Mouse (Mus musculus) erythroblast, embryonic 14.5 days (primary cell): Measurements from ENCODE around the gene Aars2. TPM values are rescaled to one million over a fixed set of nuclear protein-coding genes. Genes with fewer than 3 reads are reported as not detected.
A peak's percentile ranks its signal among the peaks of the same experiment; 100 is the strongest.

Source experiments
- H3K27me3 ChIP-seq: 2 replicates; pipeline ENCODE4 v1.6.1; 2012; ENCODE audit warnings: inconsistent platforms; ENCODE audit not compliant: control insufficient read depth
- H3K36me3 ChIP-seq: 2 replicates; pipeline ENCODE4 v1.6.1; 2012; ENCODE audit warnings: mild to moderate bottlenecking, inconsistent platforms; ENCODE audit not compliant: control insufficient read depth
- H3K4me1 ChIP-seq: 2 replicates; pipeline ENCODE4 v1.6.1; 2012; ENCODE audit warnings: inconsistent platforms; ENCODE audit not compliant: control insufficient read depth
- H3K4me3 ChIP-seq: replicated peaks from 2 replicates; pipeline ENCODE3; 2012; ENCODE audit warnings: moderate library complexity, mild to moderate bottlenecking, inconsistent platforms
- H3K9me3 ChIP-seq: 2 replicates; pipeline ENCODE4 v1.6.1; 2012; ENCODE audit warnings: low read length, inconsistent platforms, mixed read lengths; ENCODE audit not compliant: control insufficient read depth
- GATA1 ChIP-seq: IDR thresholded peaks from 2 replicates; pipeline ENCODE4 v1.6.1; 2012; ENCODE audit warnings: low read length, inconsistent platforms, mixed read lengths
- TAL1 ChIP-seq: IDR thresholded peaks from 3 replicates; pipeline ENCODE4 v1.6.1; 2012; ENCODE audit warnings: low read length, inconsistent platforms, mixed read lengths
- polyA plus RNA-seq: library from polyadenylated mRNA; stranded (reverse); fragments of >175 nt; gene quantifications from 2 replicates; pipeline ENCODE4 v1.2.3, GENCODE M21; 2012

The Aars2 gene
- polyA plus RNA-seq, 1 experiment = 1.7 TPM

DNA sequence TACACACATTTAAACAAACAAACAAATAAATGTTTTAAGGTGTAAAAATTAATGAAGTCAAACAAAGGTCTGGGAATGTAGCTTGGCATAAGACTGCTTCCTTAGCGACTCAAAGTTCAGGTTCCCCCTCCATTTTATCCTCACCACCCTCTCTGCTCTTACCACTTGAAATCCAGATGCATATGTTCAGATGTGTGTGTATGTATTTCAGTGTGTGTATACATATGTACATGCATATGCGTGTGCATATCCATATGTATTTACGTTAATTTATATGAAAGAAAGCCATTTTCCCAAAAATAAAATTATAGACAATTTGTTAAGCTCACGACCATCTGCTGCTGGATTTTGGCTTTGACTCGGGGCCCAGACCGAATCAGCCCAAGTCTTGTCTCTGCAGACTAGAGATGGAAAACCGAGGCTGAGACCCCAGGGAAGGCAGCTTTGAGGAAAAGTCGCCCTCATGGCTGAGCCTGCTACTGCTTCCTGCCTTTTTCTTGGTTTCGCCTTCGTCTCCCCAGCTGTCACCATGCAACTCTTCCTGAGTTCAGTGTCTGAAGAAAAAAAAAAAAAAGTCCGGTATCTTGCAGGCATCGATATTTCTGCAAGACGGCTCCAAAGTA, 16.0 kb upstream of the Aars2 start:
- TF ChIP-seq GATA1 (no peak), TAL1 (no peak)
- H3K9me3 ChIP-seq = no peaks in the 10 kb centered on the region
- H3K27me3 ChIP-seq = peaks cover 9% of the 10 kb centered on the region

DNA sequence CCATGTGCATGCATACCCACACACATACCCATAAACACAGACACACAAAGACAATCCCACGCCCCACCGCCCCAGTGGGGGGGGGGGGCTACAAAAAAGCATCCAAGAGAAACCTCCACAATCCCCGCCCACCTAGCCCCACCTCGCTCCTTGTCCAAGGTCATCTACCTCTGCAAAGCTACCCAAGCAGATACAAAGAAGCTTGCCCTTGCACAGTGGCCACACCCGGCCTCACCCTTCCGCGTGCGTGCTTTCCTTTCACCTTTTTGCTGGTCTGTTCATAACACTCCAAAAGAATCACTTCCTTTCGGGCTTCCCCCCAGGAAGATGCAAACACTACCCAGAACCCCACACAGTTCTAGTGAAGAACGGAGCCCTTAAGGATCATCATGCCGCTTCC, 11.2 kb upstream of the Aars2 start:
- Histone ChIP-seq H3K36me3 (no peaks in the 10 kb centered on the region), H3K4me1 (no peaks in the 10 kb centered on the region), H3K27me3 (peaks cover 9% of the 10 kb centered on the region), H3K9me3 (no peaks in the 10 kb centered on the region), H3K4me3 (no peak overlapping the region)
- TF ChIP-seq GATA1 (no peak), TAL1 (no peak)

More for the DNA sequence above, 16.0 kb upstream of the Aars2 start:
- no peaks in the 10 kb centered on the region for H3K36me3 ChIP-seq
- no peak overlapping the region for H3K4me3 ChIP-seq
- no peaks in the 10 kb centered on the region for H3K4me1 ChIP-seq

DNA sequence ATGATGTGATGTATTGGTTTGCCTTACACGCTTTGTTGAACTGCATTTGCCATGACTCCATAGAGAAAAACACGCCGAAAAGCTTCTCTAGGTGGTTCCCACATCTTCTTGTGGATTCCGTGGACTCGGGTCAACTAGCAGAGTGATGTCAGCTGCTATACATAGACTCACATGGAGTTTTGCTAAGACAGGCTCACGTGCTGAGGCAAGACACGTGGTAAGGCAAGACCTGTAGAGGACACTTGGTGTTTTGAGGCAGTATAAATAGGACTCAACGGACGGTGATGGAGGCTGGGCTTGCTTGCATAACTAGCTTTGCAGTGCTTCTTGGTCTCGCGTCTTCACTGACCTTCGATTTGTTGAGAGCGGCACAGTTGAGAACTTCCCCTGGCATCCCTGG, 8.2 kb upstream of the Aars2 start:
- Histone ChIP-seq H3K27me3 (peaks cover 5% of the 10 kb centered on the region), H3K4me1 (no peaks in the 10 kb centered on the region; the same call in 1 of the 2 replicates), H3K9me3 (no peaks in the 10 kb centered on the region), H3K4me3 (no peak overlapping the region), H3K36me3 (no peaks in the 10 kb centered on the region)
- TF ChIP-seq TAL1 = no peak
- TF ChIP-seq GATA1 = no peak

DNA sequence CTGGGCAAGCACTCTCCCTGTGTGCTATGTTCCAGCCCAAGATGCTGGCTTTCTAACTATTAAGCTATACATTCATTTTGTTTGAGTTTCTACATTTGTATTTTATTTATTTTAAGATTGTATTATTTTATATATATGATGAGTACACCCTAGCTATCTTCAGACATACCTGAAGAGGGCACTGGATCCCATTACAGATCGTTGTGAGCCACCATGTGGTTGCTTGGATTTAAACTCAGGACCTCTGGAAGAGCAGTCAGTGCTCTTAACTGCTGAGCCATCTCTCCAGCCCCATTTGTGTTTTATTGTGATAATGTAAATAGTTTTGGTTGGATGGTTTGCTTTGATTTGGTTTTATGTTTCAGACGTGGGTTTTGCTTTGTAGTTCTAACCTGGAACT, 7.1 kb upstream of the Aars2 start:
- TF ChIP-seq TAL1 (no peak), GATA1 (no peak)
- no peak overlapping the region for H3K4me3 ChIP-seq
- no peaks in the 10 kb centered on the region for H3K27me3 ChIP-seq
- H3K36me3 ChIP-seq = no peaks in the 10 kb centered on the region
- H3K9me3 ChIP-seq = no peaks in the 10 kb centered on the region
- H3K4me1 ChIP-seq = peaks cover 4% of the 10 kb centered on the region

DNA sequence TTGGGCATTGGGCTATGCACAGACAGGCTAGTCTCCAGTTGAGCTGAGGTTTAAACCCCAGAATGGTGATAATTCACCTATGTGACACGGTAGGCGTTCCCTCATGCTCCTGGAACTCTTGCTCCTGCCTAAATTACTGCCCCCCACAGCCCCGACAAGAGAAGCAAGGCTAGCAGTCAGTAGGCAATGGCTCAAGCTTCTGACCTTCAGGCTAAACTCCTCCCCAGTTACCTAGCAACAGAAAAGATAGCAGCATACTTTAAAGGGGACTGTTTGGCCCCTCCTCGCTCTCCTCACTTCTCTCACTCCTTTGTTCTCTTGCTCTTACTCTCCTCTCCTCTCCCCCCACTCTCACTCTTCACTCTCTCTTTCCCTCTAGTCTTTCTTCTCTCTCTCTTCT, 5.7 kb upstream of the Aars2 start:
- Histone ChIP-seq H3K9me3 (no peaks in the 10 kb centered on the region), H3K36me3 (no peaks in the 10 kb centered on the region), H3K4me3 (no peak overlapping the region), H3K4me1 (peaks cover 4% of the 10 kb centered on the region), H3K27me3 (no peaks in the 10 kb centered on the region)
- TF ChIP-seq TAL1 = no peak
- TF ChIP-seq GATA1 = no peak

DNA sequence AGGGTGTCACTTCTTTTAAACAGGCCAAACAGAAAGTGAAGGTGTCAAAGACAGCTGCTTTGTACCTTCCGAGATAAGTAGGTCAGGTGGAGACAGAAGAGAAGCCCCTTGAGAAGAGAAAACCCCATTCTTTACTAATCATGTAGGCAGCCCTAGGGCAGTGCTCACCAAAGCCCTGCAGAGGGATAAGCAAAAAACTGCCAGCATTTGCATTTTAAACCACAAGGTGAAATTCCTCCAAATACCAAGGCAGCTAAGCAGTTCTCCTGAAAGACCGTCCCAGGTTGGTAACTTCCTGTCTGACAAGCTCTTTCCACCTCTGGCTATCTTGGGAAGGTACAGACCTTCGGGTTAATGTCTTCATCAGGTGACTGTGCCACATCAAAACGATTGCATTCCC, 4.3 kb upstream of the Aars2 start:
- Histone ChIP-seq H3K4me1 (peaks cover 16% of the 10 kb centered on the region), H3K36me3 (no peaks in the 10 kb centered on the region), H3K4me3 (no peak overlapping the region), H3K9me3 (no peaks in the 10 kb centered on the region), H3K27me3 (no peaks in the 10 kb centered on the region)
- TF ChIP-seq GATA1 (no peak), TAL1 (no peak)

DNA sequence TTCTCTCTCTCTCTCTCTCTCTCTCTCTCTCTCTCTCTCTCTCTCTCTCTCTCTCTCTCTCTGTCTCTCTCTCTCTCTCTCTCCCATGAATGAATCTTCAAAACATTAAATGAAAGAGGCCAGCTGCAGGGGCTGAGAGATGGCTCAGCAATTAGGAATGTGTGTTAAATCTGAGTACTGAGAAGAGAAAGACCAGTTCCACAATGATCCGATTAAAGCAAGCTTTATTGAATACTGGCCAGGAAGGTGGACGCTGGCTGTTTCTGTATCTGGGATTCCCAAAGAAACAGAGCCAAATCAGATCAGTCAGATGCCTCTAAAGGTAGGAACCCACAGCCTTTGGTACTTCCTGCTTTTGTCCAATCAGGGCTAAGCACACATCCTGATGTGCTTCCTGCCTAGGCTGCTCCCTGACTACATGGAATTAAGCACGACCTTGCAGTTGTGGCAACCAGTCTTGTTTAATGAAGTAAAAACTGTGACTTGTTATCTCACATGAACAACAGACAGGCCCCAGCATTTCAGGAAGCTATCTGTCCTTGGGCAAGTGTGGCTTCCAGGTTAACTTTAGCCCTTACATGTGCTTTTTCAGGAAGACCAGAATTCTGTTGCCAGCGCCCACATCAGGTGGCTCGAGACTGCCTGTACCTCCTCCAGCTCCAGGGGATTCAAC, 3.2 kb upstream of the Aars2 start:
- Histone ChIP-seq H3K4me3 (no peak overlapping the region), H3K4me1 (peaks cover 22% of the 10 kb centered on the region), H3K36me3 (peaks cover under 1% of the 10 kb centered on the region), H3K9me3 (no peaks in the 10 kb centered on the region), H3K27me3 (no peaks in the 10 kb centered on the region)
- no peak for TF ChIP-seq GATA1
- TF ChIP-seq TAL1 = no peak

DNA sequence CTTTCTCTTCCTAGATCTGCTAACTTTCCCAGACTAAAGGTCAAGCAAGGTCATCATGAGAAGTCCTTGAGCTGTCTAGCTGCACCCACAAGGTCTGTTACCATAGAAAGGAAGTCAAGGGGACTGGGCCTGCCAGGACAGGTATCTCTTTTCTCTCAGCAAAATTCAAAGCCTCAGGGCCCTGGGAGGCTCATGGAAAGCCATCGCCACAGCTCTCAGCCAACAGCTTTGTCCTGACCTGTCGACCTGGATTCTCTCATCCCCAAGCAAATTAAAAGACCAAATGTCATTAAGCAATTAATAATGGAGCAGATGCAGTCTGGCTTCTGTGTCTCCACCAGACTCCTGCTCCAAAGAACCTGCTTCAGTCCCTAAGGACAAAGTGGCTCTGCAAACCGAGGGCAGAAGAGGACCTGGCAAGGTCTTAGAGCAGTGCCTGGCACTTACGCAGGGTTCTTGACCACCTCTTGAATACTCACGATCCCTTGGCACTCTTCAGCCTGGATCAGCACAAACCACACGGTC, 638 bp upstream of the Aars2 start:
- TF ChIP-seq GATA1 (no peak), TAL1 (no peak)
- Histone ChIP-seq H3K4me1 (peaks cover 22% of the 10 kb centered on the region), H3K36me3 (peaks cover 20% of the 10 kb centered on the region), H3K4me3 (peak overlapping the region; percentile 92), H3K27me3 (no peaks in the 10 kb centered on the region), H3K9me3 (no peaks in the 10 kb centered on the region)

DNA sequence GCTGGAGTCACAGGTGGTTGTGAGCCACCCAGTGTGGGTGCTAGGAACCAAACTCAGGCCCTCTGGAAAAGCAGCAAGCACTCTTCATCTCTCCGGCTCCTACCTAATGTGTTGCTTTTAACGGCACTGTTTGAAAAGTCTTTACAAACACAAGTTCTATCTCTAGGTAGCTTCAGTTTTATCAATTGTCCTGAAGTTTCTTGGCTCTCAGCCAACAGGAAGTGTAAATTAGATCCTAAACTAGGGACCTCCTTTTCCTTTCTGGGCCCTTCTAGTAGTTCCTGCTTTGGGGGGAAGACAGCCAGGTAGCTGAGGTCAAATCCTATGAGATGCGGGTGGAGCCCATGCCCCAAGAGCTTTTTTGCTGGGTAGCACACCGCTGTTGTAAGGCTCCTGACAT, 4.2 kb downstream of the Aars2 start:
- TF ChIP-seq GATA1 (no peak), TAL1 (no peak)
- peaks cover 18% of the 10 kb centered on the region for H3K4me1 ChIP-seq
- H3K9me3 ChIP-seq = no peaks in the 10 kb centered on the region
- no peak overlapping the region for H3K4me3 ChIP-seq
- peaks cover 32% of the 10 kb centered on the region for H3K36me3 ChIP-seq
- no peaks in the 10 kb centered on the region for H3K27me3 ChIP-seq
